Mouse (Mus musculus) cerebellum, adult (tissue): ENCODE measurements at regions not wholly inside any gene's neighbourhood (a gene's known extent, or its start where the extent isn't known, plus 50 kb on each side); places are given as distances from the start of the nearest gene placed in this dataset.

Experiments used
- ATAC-seq: cut with Nextera tagmentation; 2 replicates; pipeline ENCODE4 v1.9.2; 2017; ENCODE audit warnings: mild to moderate bottlenecking, moderate library complexity, mixed read lengths; ENCODE audit not compliant: insufficient number of reproducible peaks, low FRiP score, low TSS enrichment

- ATAC-seq: no peak
These were observed 305.9 kb downstream of the Brinp1 start for GRCm38 (mm10) chr4:68648311-68648710.

GRCm38 (mm10) chr4:68633299-68633698, 320.9 kb downstream of the Brinp1 start:
- no peak for ATAC-seq

DNA sequence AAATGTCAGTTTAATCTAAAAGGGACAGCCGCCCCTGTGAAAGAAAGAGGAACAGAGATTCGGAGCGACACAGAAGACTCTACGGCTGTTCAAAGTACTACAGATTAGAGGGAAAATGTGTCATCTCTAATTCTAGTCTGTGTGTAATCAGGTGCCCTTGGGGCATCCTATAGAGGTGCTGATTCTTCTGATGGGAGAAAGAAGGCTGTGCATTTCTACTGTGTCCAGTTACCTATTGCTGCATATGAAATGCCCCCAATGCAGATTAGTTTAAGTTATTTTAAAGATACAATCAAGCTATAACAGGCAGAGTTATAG, 330.2 kb downstream of the Brinp1 start:
- ATAC-seq: no peak

GRCm38 (mm10) chr4:68623125-68624024, 330.8 kb downstream of the Brinp1 start:
- ATAC-seq: no peak

DNA sequence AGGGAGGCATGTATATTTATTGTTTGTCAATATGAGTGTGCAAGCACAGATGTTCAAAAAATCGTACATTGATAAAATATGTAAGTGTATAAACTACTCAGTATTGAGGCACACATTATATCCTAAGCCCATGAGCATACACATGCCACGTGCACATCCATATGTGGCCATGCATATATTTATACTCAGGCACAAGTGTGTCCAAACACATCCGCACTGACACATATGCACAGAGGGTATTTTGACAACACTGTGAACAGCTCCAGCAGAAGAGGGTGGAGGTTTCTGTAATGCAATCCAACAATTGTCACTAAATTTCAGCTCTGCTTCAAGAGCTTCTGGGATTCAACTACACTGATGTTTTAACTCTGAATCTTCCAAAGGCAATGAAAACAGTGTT, 333.6 kb downstream of the Brinp1 start:
- no peak for ATAC-seq

GRCm38 (mm10) chr4:68615706-68616397, 338.3 kb downstream of the Brinp1 start:
- ATAC-seq: no peak

DNA sequence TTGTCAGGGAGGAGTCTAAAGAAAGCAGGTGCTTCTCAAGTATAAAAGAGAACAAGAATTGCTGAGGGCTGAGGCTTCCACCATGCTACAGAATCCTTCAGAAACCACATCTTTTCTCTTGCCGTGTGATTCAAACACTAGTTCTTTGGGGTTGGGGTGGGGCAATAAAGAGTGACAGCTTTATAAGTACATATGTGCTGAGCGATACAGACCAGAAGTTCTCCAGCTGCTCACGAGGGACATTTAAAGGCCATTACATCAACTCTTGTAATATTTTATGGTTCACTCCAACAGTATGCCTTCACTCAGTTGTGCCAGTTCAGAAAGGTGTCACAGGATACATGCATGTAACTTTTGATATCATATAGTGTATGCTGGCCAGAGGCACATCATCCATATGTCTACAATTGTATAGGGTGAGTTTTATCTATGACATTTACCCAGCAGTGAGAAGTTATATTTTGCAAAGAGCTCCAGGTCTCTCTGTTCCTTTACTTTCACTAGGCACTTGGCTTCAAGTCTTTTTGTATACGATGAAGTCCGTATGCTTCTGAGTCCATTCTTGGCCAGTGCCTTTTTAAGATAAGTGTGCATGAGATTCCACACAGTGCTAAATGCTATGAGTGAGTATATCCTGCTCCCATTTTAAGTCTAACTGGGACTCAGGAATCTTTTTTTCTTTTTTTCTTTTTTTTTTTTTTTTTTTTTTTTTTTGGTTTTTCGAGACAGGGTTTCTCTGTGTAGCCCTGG, 341.8 kb downstream of the Brinp1 start:
- ATAC-seq: no peak

GRCm38 (mm10) chr4:68595256-68595655, 358.9 kb downstream of the Brinp1 start:
- ATAC-seq: no peak

- ATAC-seq: peak; percentile 63
These were observed 378.8 kb downstream of the Brinp1 start for GRCm38 (mm10) chr4:68575375-68575774.

- peak; percentile 67 for ATAC-seq
These were observed 379.5 kb downstream of the Brinp1 start for GRCm38 (mm10) chr4:68574610-68575167.

DNA sequence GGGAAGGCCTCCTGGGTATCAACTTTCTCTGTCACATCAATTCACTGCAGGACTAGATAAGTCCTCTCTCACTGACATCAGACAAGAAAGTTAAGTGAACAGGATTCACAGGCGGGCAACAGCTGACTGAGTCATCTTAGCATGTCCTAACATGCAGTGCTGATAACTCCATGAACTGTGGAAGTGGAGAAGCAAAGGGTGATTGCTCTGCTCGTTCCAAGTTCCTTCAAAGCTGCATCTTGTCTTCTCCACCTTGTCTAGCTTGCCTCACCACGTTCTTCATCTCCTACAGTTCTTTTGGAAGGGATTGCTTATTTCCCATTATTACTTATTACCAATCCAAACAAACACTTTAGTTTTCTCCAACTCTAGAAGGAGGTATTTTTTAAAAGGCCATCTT, 380.9 kb downstream of the Brinp1 start:
- ATAC-seq: no peak

DNA sequence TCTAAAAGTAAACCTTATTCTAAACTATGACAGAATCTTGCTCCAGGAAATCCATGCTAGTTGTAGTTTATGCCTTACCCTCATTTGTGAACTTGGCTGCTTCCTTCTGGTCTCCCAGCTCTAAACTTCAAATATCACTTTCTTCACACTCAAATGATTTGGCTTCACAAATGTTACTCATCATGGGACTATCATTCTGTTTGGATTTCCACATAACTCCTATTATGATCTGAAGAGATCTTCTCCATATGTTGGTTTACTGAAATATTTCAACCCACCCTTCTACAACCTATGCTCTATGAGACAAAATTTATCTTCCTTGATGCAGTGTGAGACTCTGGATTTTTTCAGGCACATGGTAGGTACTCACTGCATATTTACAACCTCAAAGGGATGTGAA, 381.7 kb downstream of the Brinp1 start:
- no peak for ATAC-seq

- ATAC-seq: no peak
These were observed 417.9 kb downstream of the Brinp1 start for GRCm38 (mm10) chr4:68536254-68536653.

- no peak for ATAC-seq
These were observed 418.4 kb downstream of the Brinp1 start for GRCm38 (mm10) chr4:68535815-68536214.

DNA sequence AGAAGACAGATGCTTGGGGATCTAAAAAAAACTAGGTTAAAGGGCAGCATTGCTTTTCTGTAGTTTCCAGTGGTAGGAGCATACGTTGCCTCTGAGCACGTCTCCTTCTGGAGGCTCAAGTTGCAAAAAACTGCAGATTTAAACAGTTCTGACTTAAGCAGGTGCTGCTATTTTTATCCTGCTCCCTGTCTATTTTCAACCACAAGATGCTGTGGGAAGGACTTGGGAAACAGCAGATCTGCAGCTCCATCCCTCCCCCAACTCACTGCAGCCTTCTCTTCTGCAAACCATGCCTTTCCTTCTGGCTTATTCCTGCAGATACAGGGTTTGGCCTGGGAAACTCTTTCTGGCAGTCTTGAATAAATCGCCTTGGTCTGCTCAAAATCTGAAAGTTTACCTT, 422.1 kb downstream of the Brinp1 start:
- ATAC-seq: peak; percentile 36; the same call in 1 of the 2 replicates

GRCm38 (mm10) chr4:68487993-68488392, 466.2 kb downstream of the Brinp1 start:
- no peak for ATAC-seq

GRCm38 (mm10) chr4:68486876-68487275, 467.3 kb downstream of the Brinp1 start:
- no peak for ATAC-seq

GRCm38 (mm10) chr4:68461783-68462182, 492.4 kb downstream of the Brinp1 start:
- peak; percentile 95 for ATAC-seq

GRCm38 (mm10) chr4:68416046-68416445, 538.2 kb downstream of the Brinp1 start:
- ATAC-seq: no peak

GRCm38 (mm10) chr4:68410785-68411184, 543.4 kb downstream of the Brinp1 start:
- no peak for ATAC-seq

- ATAC-seq: peak; percentile 81
These were observed 549.8 kb downstream of the Brinp1 start for GRCm38 (mm10) chr4:68404364-68404763.
